Mouse (Mus musculus) gastrocnemius, postnatal 36 days (tissue): ENCODE measurements around the gene Gm17545. TPM values are rescaled to one million over a fixed set of nuclear protein-coding genes. Genes with fewer than 3 reads are reported as not detected.
"Not testable (repeated sequence)": the region's sequence is repeated elsewhere in the genome, so short reads cannot be mapped to it uniquely, and the experiment has no call there.

Experiments used
- DNase-seq, 2 experiments: peaks; one replicate each; pipeline ENCODE4 v3.0.0; 2022
- intact Hi-C: fragments of 180-260 bp; cut with DNase I; formaldehyde crosslinking; loops from one replicate; pipeline ENCODE4 v1.15.1; 2025
- long read RNA-seq, 2 experiments: library from polyadenylated mRNA; stranded (forward); transcript quantifications; one replicate each; pipeline ENCODE4 v2.0.0; 2021
- total RNA-seq, 2 experiments: library from RNA; stranded (reverse); gene quantifications; 2 replicates each; pipeline ENCODE4 v1.2.3; 2021

Gm17545 gene
- total RNA-seq: not detected
- long read RNA-seq, experiment 1: 0 reads
- long read RNA-seq, experiment 2: 0 reads

- intact Hi-C loops, DNase-seq: not testable (repeated sequence)
Measured at GRCm38 (mm10) chr9:22453990-22454389, at the start of gene Gm17545. Gene Gm17545, plus strand, starts transcription at chr9:22454290.

GRCm38 (mm10) chr9:22405414-22405813 lies 48.7 kb upstream of the Gm17545 start:
- no peak for DNase-seq
- intact Hi-C loops: loop anchor here (10.0 kb wide), 1 partner anchor 171 kb away; no protein-coding TSS in a partner anchor

- not testable (repeated sequence) for DNase-seq
- intact Hi-C loops: loop anchor here (10.0 kb wide), 1 partner anchor 173 kb away; no protein-coding TSS in a partner anchor
Measured at GRCm38 (mm10) chr9:22407633-22408032, 46.5 kb upstream of the Gm17545 start.

GRCm38 (mm10) chr9:22408344-22408743 lies 45.7 kb upstream of the Gm17545 start:
- not testable (repeated sequence) for DNase-seq
- intact Hi-C loops: loop anchor here (10.0 kb wide), 1 partner anchor 174 kb away; no protein-coding TSS in a partner anchor

GRCm38 (mm10) chr9:22409501-22409900 lies 44.6 kb upstream of the Gm17545 start:
- intact Hi-C loops: loop anchor here (10.0 kb wide), 1 partner anchor 175 kb away; no protein-coding TSS in a partner anchor
- no peak for DNase-seq

- DNase-seq: peak; percentile 92 to 93
Measured at GRCm38 (mm10) chr9:22411002-22411857, 42.9 kb upstream of the Gm17545 start, which contains the start of gene 9530077C05Rik. Gene 9530077C05Rik, plus strand, starts transcription at chr9:22411513.

GRCm38 (mm10) chr9:22416187-22416586 lies 37.9 kb upstream of the Gm17545 start:
- DNase-seq: no peak
- intact Hi-C loops: no loop called here

More at GRCm38 (mm10) chr9:22411002-22411857, 42.9 kb upstream of the Gm17545 start, which contains the start of gene 9530077C05Rik:
- intact Hi-C loops: no loop called here

GRCm38 (mm10) chr9:22417547-22417946 lies 36.5 kb upstream of the Gm17545 start:
- intact Hi-C loops: no loop called here
- DNase-seq: no peak

- intact Hi-C loops: no loop called here
- no peak for DNase-seq
Measured at GRCm38 (mm10) chr9:22419877-22420276, 34.2 kb upstream of the Gm17545 start.

GRCm38 (mm10) chr9:22420491-22420890 lies 33.6 kb upstream of the Gm17545 start:
- DNase-seq: no peak
- intact Hi-C loops: no loop called here

GRCm38 (mm10) chr9:22422559-22422958 lies 31.5 kb upstream of the Gm17545 start:
- intact Hi-C loops: no loop called here
- no peak for DNase-seq

GRCm38 (mm10) chr9:22423507-22423906 lies 30.6 kb upstream of the Gm17545 start:
- intact Hi-C loops: no loop called here
- DNase-seq: no peak

- no peak for DNase-seq
- intact Hi-C loops: no loop called here
Measured at GRCm38 (mm10) chr9:22424196-22424595, 29.9 kb upstream of the Gm17545 start.

- intact Hi-C loops: no loop called here
- DNase-seq: no peak
Measured at GRCm38 (mm10) chr9:22424719-22425118, 29.4 kb upstream of the Gm17545 start.

- DNase-seq: no peak
- intact Hi-C loops: no loop called here
Measured at GRCm38 (mm10) chr9:22428028-22428665, 25.9 kb upstream of the Gm17545 start.

GRCm38 (mm10) chr9:22428666-22429410 lies 25.3 kb upstream of the Gm17545 start:
- intact Hi-C loops: no loop called here
- DNase-seq: no peak

- no peak for DNase-seq
- intact Hi-C loops: no loop called here
Measured at GRCm38 (mm10) chr9:22429533-22430241, 24.4 kb upstream of the Gm17545 start.

- intact Hi-C loops: no loop called here
- DNase-seq: no peak
Measured at GRCm38 (mm10) chr9:22430315-22430840, 23.7 kb upstream of the Gm17545 start.

GRCm38 (mm10) chr9:22433221-22433620 lies 20.9 kb upstream of the Gm17545 start:
- DNase-seq: no peak
- intact Hi-C loops: no loop called here

GRCm38 (mm10) chr9:22434101-22434500 lies 20.0 kb upstream of the Gm17545 start:
- DNase-seq: no peak
- intact Hi-C loops: no loop called here
